In the genomic region with DNA sequence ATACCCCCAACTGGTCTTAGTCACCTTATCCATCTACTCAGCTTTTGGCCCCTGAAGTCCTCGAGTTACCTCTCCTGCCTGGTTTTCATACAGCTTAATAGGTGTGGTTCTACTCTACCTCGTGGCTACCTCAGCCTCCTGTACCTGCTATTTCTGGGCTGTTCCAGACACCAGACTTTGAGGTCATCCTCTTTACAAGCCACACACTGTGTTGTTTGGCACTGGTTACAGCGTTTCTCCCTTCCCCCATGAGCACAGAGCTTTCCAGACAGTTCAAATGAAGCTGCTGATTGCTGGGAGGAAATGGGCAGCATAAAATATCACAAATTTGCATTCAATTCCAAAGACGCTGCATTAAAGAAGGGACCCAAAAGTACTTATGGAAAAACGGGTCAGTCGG, we compare ENCODE assay signal across 33 mouse cellular contexts.
"Had no signal": no experiment of that assay in that cellular context is flagged by ENCODE, and none has a peak within 500 bp of the region (broad histone marks: within the 10 kb centered on the region; RNA-seq: fewer than 3 reads in every experiment).

No protein-coding gene starts in this region.

- H3K27me3 ChIP-seq: heart, embryonic 13.5 days; heart, embryonic 15.5 days; hindbrain, embryonic 12.5 days; hindbrain, embryonic 13.5 days; hindbrain, embryonic 15.5 days; intestine, embryonic 15.5 days; kidney, embryonic 15.5 days had no signal

- H3K4me2 ChIP-seq: heart, embryonic 11.5 days; heart, embryonic 13.5 days; heart, embryonic 15.5 days; hindbrain, embryonic 12.5 days; hindbrain, embryonic 13.5 days; hindbrain, embryonic 14.5 days; hindbrain, embryonic 15.5 days; intestine, embryonic 15.5 days; kidney, embryonic 15.5 days had no signal

- DNase-seq: heart, postnatal 36 days; heart, postnatal 4 days; kidney, adult 11 months; kidney, adult 18-20 months; kidney, adult 2 months; kidney, adult 8-10 months; kidney, adult 9 months; kidney, postnatal 10 days; kidney, postnatal 14 days; kidney, postnatal 25 days; kidney, postnatal 36 days; kidney, postnatal 4 days; layer of hippocampus, adult 9-11 months; layer of hippocampus, postnatal 36 days had no signal

- ATAC-seq: hindbrain, embryonic 16.5 days; hindbrain, postnatal 0 days; inflammation-experienced regulatory T-cells, adult 6 months; intestine, embryonic 15.5 days; intestine, embryonic 16.5 days; intestine, postnatal 0 days had no signal

- H3K36me3 ChIP-seq: hindbrain, embryonic 12.5 days; hindbrain, embryonic 13.5 days; hindbrain, embryonic 15.5 days; intestine, embryonic 15.5 days; kidney, embryonic 15.5 days had no signal

- H3K27ac ChIP-seq: heart, embryonic 10.5 days; heart, embryonic 13.5 days; heart, embryonic 15.5 days; hindbrain, embryonic 10.5 days; hindbrain, embryonic 12.5 days; hindbrain, embryonic 13.5 days; hindbrain, embryonic 14.5 days; hindbrain, embryonic 15.5 days; hindbrain, postnatal 0 days; intestine, embryonic 15.5 days; kidney, embryonic 15.5 days; kidney, postnatal 0 days; layer of hippocampus, adult 2 months; left cerebral cortex, adult 2 months had no signal

- H3K4me3 ChIP-seq: heart, embryonic 10.5 days; heart, embryonic 13.5 days; heart, embryonic 15.5 days; hindbrain, embryonic 10.5 days; hindbrain, embryonic 12.5 days; hindbrain, embryonic 13.5 days; hindbrain, embryonic 15.5 days; intestine, embryonic 15.5 days; kidney, embryonic 15.5 days; layer of hippocampus, adult 2 months; left cerebral cortex, adult 2 months had no signal

- H3K9me3 ChIP-seq: heart, embryonic 10.5 days; heart, embryonic 13.5 days; heart, embryonic 15.5 days; hindbrain, embryonic 10.5 days; hindbrain, embryonic 12.5 days; hindbrain, embryonic 13.5 days; hindbrain, embryonic 15.5 days; intestine, embryonic 15.5 days; kidney, embryonic 15.5 days had no signal

- H3K9ac ChIP-seq: heart, embryonic 13.5 days; heart, embryonic 15.5 days; hindbrain, embryonic 12.5 days; hindbrain, embryonic 13.5 days; hindbrain, embryonic 14.5 days; hindbrain, embryonic 15.5 days; intestine, embryonic 15.5 days; kidney, embryonic 15.5 days had no signal
